Mouse (Mus musculus) adrenal gland (tissue): ENCODE results near the gene Chpf.

Experiments used
- intact Hi-C: fragments of 180-260 bp; cut with DNase I; formaldehyde crosslinking; loops from one replicate; pipeline ENCODE4 v1.15.1; 2025
- long read RNA-seq, 2 experiments: library from polyadenylated mRNA; unstranded; transcript quantifications; one replicate each; pipeline ENCODE4 v2.0.0; 2020; ENCODE audit warnings: borderline replicate concordance in 1 of 2; ENCODE audit not compliant: insufficient replicate concordance in 1 of 2

Chpf gene
- long read RNA-seq, experiment 1, transcript Chpf-202 (5 exons, 3,065 nt): minor isoform, 6 of 53 reads
- long read RNA-seq, experiment 1, transcript Chpf-201 (4 exons, 2,892 nt): major isoform, 31 of 53 reads
- long read RNA-seq, experiment 1, partial matches to known transcripts: 10 of 53 reads
- long read RNA-seq, experiment 1, other reads (novel, unspliced or antisense): 0 of 53 reads
- long read RNA-seq, experiment 2, transcript Chpf-201 (4 exons, 2,892 nt): major isoform, 45 of 59 reads
- long read RNA-seq, experiment 2, partial matches to known transcripts: 1 of 59 reads
- long read RNA-seq, experiment 2, other reads (novel, unspliced or antisense): 8 of 59 reads

DNA sequence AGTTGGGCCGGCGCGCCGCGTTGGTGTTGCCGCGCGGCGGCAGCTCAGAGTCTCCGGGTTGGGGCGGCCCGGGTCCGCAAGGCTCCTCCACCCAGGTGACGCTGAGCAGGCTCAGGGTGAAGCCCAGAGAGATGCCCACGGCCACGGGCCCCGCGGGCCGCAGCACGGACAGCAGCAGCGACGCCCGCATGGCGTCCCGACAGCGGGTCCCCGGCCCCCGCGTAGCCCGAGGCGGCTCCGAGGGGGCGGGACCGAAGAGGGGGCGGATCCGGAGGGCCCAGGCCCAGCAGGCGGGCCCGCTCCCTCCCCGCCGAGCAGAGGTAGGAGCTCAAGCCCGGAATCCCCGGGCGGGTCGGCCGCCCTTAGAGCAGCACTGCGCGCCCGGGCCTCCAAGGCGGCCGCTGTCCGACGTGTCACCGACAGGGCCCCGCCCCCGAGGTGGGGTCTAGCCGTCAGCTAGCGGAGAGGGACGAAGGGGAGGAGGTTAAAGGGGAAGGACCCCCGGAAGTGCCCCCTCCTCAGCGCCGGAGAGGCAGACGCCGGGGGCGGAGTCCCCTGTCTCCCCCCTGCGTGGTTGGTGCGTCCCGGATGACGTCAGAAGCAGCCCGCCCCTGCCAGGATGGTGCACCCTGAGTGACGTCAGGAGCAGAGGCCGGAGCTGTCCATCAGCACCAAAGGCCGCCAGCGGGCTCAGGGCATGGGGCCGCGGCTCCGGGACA, at the start of gene Chpf, which contains the start of gene Tmem198:
Gene Chpf, minus strand, starts transcription at position 392 of the 719 bp plus-strand sequence.
Gene Tmem198, plus strand, starts transcription at position 617 of the 719 bp plus-strand sequence.
- intact Hi-C loops: no loop called here

DNA sequence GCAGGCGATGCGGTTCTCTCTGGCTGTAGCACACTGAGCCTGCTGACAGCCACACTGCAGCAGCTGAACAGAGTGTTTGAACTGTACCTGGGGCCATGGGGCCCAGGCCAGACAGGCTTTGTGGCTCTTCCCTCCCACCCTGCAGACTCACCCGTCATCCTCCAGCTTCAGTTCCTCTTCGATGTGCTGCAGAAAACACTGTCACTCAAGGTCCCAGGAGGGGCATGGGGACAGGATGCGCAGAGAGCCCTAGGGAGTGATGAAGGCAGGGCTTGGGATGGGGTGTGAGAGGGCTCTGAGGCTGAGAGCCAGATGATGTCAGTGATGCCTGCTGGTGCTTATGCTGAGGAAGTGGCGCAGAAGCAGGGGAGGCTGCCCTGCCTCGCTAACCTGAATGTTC, 45.6 kb upstream of the Chpf start:
- intact Hi-C loops: loop anchor here (5.0 kb wide), 1 partner anchor 38 kb away; no protein-coding TSS in a partner anchor

DNA sequence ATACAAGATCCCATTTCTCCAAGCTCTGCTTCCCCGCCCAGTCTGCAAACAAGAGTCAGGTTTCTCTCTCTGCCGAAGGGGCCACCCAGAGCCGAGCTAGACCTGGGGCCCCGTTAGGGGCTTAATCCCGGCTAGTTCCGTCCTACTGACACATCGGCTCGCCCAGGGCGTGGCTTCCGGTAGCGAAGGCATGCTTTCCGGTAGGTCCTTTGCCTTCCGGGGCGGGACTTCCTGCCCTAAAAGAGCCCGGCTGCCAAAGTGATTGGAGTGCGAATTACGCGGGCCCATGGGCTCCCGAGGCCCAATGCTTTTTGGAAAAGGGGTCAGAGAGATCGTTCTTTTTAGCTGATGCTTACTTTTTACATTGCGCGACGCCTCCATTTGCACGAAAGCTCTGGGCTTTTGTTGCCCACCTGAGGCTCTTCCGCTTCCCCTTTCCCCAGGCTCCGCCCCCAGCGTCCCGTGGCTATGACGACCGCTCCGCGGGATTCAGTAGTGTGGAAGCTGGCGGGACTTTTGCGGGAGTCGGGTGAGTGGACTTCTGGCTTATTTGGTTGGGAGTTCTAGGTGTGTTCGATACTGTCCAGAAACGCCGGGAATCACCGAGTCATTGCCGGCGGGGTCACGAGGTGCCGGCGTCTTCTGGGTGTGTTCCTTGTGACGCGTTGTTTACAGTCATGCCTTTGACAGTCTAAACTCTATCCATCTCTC, 42.4 kb upstream of the Chpf start, which contains the start of gene Stk11ip:
Gene Stk11ip, plus strand, starts transcription at position 209 of the 711 bp plus-strand sequence.
- intact Hi-C loops: loop anchor here (5.0 kb wide), 1 partner anchor 41 kb away; no protein-coding TSS in a partner anchor

DNA sequence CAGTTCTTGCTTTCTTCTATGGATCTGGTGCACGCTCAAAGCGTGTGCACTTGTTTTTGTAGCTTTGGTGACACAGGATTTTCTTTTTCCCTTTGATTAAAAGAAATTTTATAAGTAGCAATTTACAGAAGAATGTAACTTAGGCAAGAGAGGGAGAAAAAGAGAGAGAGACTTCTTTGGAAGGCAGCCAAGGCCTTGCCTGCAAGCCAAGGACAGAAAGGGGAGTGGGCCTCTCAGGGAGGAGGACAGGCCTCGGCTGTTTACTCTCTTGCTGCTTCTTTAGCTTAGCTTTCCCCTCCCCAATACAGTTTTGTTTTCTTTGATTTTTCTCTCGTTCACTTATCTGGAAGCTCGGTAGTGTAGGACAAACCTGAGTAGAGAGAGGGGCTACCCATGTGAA, 40.5 kb upstream of the Chpf start:
- intact Hi-C loops: no loop called here

DNA sequence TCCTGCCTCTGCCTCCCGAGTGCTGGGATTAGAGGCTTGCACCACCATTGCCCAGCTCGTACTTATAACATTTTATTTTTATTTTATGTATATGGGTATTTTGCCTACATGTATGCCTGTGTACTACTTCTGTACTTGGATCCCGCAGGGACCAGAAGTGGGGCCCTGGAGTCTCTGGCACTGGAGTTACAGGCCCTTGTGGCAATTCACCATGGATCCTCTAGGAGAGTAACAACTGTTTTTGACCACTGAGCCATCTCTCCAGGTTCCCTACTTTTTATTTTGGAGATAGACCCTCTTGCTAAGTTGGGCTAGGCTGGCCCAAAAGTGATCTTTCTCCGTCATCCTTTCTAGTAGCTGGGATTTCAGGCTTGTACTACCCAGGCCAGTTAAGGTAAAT, 39.3 kb upstream of the Chpf start:
- intact Hi-C loops: no loop called here

DNA sequence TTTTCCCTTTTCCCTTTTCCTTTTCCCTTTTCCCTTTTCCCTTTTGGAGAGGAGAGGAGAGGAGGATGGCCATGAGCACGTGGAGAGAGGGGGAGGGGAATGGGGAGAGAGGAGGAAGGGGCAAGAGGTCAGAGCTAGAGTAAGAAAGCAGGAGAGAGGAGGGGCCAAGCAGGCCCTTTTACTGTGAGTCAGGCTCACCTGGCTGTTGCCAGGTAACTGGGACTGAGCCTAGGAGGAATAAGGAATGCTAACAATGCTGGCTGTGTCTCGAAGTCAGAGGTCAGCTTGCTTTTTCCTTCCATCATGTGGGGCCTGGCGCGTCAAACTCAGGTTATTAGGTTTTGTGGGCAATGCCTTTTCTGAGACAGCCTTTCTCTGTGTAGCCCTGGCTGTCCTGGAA, 38.9 kb upstream of the Chpf start:
- intact Hi-C loops: no loop called here

DNA sequence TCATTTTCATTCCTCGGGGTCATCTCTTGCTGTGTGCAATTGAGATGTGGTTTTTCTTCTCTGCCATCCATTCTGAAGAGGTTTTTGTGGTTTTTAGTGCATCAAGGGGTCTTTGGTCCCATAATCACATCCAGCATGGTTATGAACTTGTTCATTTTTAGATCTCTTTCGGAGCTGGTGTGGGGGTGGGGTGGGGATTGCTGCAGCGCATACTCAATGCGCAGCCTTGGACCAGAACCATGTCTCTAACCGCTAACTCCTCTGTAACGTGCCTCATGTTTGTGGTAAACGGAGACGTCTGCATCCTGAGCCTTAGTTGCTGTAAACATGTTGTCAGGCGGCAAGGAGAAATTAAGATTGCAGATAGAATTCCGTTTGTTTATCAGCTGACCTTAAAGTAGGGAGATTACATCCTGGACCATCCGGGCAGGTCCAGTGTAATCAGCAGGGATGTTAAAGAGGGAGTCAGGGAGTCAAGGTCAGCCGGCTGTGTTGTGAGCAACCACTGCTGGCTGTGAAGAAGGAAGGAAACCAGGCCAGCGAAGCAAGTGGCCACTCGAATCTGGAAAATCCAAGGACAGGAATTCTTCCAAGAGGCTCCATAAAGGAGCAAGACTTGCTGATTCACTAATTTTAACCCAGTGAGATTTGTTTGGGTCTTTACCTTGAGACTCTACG, 37.7 kb upstream of the Chpf start:
- intact Hi-C loops: no loop called here

DNA sequence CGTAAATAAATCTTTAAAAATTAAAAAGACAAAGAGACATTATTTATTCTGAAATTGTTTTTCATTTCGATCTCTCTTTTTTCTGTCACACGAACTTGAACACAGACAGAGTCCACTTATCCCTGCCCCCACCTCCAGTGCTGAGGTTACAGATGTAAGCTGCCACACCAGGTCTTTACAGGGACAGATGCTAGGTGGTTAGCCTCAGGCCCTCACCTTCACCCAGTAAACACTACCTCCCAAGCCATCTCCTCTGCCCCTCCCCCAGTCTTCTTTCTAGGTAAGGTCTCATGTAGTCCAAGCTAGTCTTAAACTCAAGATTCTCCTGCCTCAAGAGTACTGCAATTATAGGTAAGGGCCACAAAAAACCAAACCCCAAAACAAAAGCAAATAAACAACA, 33.4 kb upstream of the Chpf start:
- intact Hi-C loops: no loop called here

DNA sequence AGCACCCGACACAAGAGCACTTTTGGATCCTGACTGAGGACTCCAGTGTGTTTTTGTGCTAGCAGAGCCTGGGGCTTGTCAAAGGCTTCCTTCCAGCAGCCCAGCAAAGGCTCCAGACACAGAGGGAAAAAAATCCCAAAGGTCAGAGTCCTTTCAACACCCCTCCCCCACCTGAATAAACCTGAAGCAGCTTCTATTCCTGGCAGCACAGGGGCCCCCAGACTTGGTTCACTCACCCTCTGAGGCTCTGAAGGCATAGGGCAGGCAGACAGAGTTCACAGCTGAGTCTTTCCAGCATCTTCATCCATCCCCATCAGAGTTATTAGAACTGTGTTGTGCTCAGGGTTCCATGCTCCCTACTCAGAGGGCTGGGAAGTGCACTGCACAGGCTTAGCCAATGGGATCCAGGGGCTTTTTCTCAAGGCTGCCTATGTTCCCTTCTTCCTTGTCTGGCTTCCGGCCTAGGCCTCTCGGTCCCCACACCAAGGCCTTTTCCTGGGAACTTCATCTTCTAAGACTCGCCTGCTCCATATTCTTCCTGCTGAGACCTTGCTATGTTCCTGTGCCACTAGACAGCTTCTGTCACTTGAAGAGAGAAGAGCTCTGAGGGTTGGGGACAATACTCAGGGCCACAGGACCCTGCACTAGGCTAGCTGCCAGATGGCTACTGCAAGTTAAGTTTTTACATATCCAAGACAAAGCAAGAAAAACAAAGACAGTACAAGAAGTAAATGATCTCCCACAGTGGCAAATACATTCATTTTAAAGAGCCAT, 32.5 kb upstream of the Chpf start:
- intact Hi-C loops: no loop called here

DNA sequence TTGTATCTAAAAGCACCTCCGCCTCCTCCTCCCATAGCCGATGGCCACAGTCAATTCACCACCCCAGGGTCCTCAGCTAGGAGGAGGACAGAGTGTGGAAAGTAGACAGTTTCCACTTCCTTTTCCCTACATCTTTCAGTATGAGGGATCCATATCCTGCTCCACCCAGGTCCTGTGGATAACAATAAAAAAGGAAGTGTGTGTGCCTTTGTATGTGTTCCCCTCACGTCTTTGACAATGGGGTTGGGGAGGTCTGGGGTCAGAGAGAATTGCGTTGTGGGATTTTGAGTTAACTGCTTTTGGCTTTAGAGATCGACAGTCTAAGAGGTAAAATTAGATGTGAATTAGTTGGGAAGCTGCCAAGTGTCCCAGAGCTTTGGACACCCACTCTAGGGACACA, 31.0 kb upstream of the Chpf start:
- intact Hi-C loops: no loop called here

DNA sequence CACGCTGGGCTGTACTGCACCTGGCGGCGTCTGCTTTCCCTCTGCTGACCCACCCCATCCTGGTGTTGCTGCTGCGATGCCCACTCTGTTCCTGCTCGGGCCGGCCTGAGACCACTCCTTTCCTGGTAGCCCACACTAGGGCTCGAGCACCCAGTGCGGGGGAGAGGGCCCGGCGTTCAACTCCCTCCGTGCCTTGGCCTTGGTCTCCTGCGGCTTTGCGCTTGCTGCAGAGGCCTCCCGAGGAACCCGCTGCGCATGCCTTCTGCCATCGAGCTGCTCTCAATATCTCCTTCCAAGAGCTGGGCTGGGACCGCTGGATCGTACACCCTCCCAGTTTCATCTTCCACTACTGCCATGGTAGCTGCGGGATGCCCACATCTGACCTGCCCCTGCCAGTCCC, 30.5 kb upstream of the Chpf start:
- intact Hi-C loops: no loop called here

DNA sequence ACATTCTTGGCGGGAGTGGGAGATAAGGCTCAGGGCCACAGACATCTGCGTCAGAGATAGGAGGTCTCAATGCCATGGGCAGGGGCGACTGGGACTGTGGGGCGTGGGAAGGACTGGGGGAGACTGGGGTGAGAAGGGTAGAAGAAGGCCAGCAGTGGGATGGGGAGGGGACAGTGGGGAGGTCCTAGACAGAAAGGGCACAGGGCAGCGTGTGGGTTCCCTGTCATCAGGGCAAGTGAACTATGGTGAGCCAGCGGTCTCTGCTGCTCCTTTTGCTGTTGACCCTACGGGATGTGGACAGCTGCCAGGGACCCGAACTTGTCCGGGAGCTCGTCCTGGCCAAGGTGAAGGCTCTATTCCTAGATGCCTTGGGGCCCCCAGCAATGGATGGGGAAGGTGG, 27.9 kb upstream of the Chpf start, which contains the start of gene Inha:
Gene Inha, plus strand, starts transcription at position 72 of the 400 bp plus-strand sequence.
- intact Hi-C loops: no loop called here

DNA sequence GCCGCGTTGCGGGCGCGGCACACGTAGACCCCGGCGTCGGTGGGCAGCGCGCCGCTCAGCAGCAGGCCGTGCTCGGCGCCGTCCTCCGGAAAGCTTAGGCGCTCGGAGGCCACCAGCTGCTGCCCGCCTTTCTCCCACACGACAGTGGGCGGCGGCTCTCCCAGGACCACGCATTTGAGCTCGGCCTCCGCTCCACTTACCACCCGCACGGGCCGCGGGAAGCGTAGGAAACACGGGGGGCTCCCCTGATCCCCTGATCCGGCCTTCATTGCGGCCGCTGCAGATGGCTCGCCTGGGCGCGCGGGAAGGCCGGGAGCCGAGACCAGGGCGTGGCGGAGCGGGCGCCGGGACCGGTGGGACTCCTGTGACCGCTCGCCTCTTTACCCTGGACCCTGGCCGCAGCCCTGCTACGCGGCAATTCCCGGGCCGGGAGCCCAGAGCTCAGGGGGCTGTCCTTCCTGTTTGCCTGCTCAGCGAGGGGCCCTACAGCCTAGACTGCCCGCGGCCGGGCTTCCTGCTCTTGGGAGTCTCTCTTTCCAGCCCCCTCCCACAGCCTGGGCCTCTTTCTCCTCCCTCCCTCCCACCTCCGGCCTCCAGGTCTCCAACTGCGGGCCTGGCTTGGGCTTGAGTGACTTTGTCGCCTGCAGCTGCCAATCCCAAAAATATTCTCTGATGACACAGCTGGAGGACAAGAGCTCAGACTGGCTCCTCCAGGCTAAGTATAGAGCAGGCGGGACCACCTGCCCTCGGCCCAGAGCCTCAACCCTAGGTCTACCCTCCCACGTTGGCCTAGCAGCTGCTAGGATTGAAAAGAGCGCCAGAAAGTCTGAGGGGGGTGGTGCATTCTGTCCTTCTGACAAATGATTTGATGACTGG, 27.1 kb upstream of the Chpf start, which contains the start of gene Obsl1:
Gene Obsl1, minus strand, starts transcription at position 497 of the 876 bp plus-strand sequence.
- intact Hi-C loops: no loop called here

DNA sequence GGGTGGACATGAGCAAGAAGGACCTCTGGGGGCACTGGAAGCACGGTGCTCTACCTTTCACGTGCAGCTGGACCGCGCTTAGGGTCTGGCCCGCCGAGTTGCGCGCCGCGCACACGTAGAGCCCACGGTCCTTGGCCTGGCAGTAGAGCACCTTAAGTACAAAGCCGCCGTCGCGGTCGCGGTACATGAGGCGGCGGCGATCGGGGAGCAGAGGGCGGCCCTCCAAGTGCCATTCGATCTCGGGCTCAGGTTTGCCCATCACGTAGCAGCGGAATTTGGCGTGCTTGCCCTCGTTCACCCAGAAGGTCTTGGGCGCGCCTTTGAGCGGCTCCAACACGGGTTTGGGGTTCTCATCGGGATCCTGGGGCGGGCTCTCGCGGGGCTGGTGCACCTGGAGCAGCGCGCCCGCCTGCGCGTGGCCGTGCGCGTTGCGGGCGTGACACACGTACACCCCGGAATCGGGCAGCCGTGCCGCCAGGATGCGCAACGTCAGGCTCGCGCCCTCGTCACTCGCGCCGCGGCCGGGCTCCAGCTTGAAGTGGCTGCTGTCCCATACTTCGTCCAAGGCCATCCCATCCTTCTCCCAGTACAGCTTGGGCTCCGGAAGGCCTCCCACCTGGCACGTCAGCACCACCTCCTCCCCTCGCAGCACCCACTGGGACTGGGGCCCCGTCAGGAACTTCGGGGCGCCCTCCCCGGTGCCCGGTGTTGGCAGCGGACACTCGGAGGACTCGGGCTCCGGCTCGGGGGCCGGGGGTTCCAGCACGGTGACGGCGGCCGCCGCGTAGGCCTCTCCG, 26.2 kb upstream of the Chpf start:
- intact Hi-C loops: no loop called here

DNA sequence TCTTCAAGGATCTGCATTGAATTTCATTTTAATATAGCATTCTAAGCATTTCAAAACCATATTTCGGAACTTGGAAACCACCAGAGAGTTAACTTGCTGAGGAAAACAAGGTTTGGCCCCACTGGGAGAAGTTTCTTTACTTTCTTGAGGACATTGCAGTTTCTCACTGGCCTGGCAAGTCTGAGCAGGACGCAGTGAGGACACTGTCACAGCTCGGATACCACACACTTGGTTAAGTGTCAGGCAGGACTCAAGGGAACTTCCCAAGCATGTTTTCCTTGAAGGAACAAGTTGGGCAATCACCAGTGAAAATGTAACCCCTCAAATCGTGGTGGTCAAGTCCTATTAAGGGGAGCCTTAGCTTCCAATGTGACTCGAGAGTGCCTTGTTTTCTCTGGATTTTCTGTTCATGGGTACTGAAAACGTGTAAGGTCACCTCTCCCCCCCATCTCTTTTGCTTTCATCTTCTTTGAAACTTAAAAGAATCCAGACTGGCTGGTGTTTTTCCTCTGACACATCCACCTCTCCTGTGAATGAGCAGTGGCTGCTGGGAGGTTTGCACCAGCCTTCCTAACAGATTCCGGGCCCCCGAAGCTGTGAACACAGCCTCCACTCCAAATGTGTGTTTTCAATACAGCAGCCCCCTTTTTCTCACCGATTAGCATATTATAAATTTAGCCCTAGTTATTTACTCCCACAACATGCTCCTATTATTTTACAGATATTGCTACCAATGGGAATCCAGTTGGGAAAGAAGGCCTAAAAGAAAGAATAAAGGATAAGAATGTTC, 25.3 kb upstream of the Chpf start:
- intact Hi-C loops: loop anchor here (5.0 kb wide), 1 partner anchor 53 kb away; no protein-coding TSS in a partner anchor

DNA sequence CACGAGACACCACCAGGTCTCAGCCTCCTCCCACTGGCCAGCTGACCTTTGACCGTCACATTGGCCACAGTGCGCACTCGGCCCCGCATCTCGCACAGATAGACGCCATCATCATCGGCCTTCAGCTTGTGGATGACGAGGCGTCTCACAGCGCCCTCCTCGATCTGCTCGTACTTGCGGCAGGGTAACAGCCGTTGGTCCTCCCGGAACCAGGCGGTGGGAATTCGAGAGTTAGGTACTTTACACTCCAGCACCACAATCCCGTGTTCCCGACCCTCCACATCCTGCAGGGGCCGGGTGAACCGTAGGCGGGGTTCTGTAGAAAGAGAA, 24.5 kb upstream of the Chpf start:
- intact Hi-C loops: loop anchor here (5.0 kb wide), 1 partner anchor 54 kb away; no protein-coding TSS in a partner anchor

DNA sequence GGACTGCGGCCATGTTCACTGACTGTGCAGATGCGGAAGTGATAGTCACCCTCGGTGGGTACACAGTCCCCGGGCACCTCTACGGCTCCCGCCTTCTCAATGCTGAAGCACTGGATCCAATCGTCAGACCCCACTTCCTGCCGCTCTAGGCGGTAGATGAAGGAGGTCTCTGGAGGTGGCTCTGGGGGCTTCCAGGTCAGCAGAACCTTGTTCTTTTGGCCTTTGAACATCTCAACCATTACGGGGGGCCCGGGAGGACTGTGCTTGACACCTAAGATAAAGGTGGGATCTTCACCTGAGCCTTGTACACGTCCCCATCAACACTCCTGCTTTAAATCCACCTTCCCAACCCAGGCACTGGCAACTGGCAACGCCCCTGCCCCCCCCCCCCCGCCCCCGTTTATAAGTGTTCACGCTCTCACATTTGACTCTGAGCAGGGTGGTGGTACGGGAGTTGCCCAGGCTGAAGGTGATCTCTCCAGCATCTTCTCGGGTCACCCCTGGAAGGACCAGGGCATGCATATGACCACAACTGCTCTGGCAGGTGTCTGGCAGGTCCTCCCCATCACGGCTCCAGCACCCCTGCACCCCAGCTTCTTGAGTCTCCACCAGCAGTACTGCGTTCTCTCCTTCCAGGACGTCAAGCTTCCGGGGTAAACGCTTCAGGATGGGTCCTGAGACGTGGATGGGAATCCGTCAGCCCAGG, 24.0 kb upstream of the Chpf start:
- intact Hi-C loops: loop anchor here (5.0 kb wide), 1 partner anchor 54 kb away; no protein-coding TSS in a partner anchor
